Mouse (Mus musculus) kidney, embryonic 15.5 days (tissue): ENCODE measurements around the gene Hsd17b14. TPM values are rescaled to one million over a fixed set of nuclear protein-coding genes. Genes with fewer than 3 reads are reported as not detected.

ENCODE experiments used
- ATAC-seq: fragments of 200-750 bp; cut with Nextera tagmentation; replicated peaks from 2 replicates; pipeline ENCODE4 v1.8.0; 2017; ENCODE audit warnings: moderate TSS enrichment; ENCODE audit not compliant: low FRiP score
- H3K27ac ChIP-seq: fragments of 300-500 bp; sonication (generic); 2 replicates; pipeline ENCODE4 v1.5.1; 2015; ENCODE audit warnings: mild to moderate bottlenecking, inconsistent platforms
- H3K27me3 ChIP-seq: fragments of 300-500 bp; sonication (generic); 2 replicates; pipeline ENCODE4 v1.6.1; 2015; ENCODE audit warnings: inconsistent platforms
- H3K36me3 ChIP-seq: fragments of 300-500 bp; sonication (generic); 2 replicates; pipeline ENCODE4 v1.6.1; 2015; ENCODE audit warnings: inconsistent platforms
- H3K4me1 ChIP-seq: fragments of 300-500 bp; sonication (generic); 2 replicates; pipeline ENCODE4 v1.6.1; 2015; ENCODE audit warnings: inconsistent platforms
- H3K4me2 ChIP-seq: fragments of 300-500 bp; sonication (generic); 2 replicates; pipeline ENCODE4 v1.6.1; 2015; ENCODE audit warnings: moderate library complexity, mild to moderate bottlenecking, inconsistent platforms
- H3K4me3 ChIP-seq: fragments of 300-500 bp; sonication (generic); replicated peaks from 2 replicates; pipeline ENCODE4 v1.5.1; 2015; ENCODE audit warnings: mild to moderate bottlenecking, inconsistent platforms
- H3K9ac ChIP-seq: fragments of 300-500 bp; sonication (generic); 2 replicates; pipeline ENCODE4 v1.6.1; 2015; ENCODE audit warnings: mild to moderate bottlenecking, inconsistent platforms
- H3K9me3 ChIP-seq: fragments of 300-500 bp; sonication (generic); replicated peaks from 2 replicates; pipeline ENCODE4 v1.6.1; 2016; ENCODE audit warnings: inconsistent platforms
- WGBS: fragments of 180-500 bp; shearing (Covaris S2); methylation state at CpG from one replicate; pipeline ENCODE4 v1.1.7; 2015; ENCODE audit warnings: mixed read lengths; 5-methylcytosine and 5-hydroxymethylcytosine counted together
- polyA plus RNA-seq: library from polyadenylated mRNA; unstranded; fragments of >200 nt; fragmentation: Nextera tagmentation; extraction: Ambion mirVana; gene quantifications from 2 replicates; pipeline ENCODE4 v1.2.1, GENCODE M21; 2015

The Hsd17b14 gene
- polyA plus RNA-seq, 1 experiment from 2014 or later, result 14.8 TPM

DNA sequence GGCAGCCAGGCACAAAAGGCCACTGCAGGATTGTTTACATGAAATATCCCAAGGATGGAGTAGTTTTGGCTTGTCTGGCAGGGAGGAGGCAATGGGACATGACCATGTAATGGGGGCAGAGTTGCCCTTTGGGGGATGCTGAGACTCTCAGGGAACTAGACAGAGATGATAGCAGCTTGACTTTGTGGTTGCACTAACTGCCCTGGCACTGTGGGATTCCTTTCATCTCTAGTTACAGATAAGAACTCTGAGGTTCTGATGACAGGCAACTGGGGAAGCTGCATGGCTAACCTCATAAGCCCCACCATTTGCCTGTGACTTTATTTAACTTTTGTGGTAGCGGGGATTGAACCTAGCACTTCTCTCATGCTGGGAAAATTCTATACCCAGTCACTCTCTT lies 41.4 kb downstream of the Hsd17b14 start:
- Histone ChIP-seq H3K27me3 (no peaks in the 10 kb centered on the region), H3K4me1 (peaks cover 7% of the 10 kb centered on the region; the same call in 1 of the 2 replicates)

DNA sequence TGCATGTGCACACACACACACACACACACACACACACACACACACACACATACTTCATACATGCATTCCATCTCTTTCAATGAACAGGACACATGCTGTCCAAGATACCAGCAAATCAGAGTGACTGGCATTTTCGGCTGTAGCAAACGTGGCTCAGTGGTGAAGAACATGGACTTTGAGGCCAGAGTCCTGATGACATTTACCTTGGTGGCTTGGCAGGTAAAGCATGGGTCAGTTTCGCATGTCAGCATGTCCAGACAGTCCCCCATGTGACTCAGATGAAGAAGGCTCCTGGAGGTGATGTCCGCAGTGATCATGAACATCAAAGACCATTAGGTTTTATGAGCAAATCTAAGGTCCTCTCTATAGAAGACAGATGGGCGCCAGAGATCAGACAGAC lies 42.3 kb downstream of the Hsd17b14 start:
- Histone ChIP-seq H3K4me2 (no peak overlapping the region), H3K9me3 (no peaks in the 10 kb centered on the region), H3K9ac (no peak overlapping the region), H3K27ac (no peak overlapping the region), H3K36me3 (no peaks in the 10 kb centered on the region), H3K4me3 (no peak overlapping the region), H3K27me3 (no peaks in the 10 kb centered on the region), H3K4me1 (peaks cover 7% of the 10 kb centered on the region)
- no peak for ATAC-seq
- WGBS, result 89% methylated on average over 5 of the region's 5 CpGs

More for the DNA sequence above, 41.4 kb downstream of the Hsd17b14 start:
- no peaks in the 10 kb centered on the region for H3K9me3 ChIP-seq
- no peak for ATAC-seq
- H3K9ac ChIP-seq, result no peak overlapping the region
- 77% methylated on average over 1 of the region's 1 CpGs for WGBS
- no peak overlapping the region for H3K27ac ChIP-seq
- H3K4me3 ChIP-seq, result no peak overlapping the region
- H3K4me2 ChIP-seq, result no peak overlapping the region
- no peaks in the 10 kb centered on the region for H3K36me3 ChIP-seq

DNA sequence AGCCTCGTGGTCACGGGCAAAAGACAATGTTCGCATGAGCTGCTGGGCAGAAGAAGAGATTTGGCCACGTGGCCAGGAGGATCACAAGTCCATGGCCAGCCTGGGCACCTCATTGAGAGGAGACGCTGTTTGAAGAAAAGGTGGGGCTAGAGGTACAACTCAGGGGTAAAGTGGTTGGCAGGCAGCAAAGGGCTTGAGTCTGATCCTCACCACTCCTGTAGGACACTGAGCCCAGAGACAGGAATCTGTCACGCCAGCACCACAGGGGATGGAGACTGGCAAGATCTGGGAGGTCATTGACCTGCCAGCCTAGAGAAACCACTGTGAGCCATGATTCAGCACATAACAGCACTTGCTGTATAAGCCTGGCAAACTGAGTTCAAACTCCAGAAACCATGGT lies 42.8 kb downstream of the Hsd17b14 start:
- no peak overlapping the region for H3K9ac ChIP-seq
- no peak overlapping the region for H3K4me2 ChIP-seq
- H3K9me3 ChIP-seq, result no peaks in the 10 kb centered on the region
- no peak for ATAC-seq
- no peaks in the 10 kb centered on the region for H3K27me3 ChIP-seq
- H3K4me1 ChIP-seq, result peaks cover 7% of the 10 kb centered on the region
- 88% methylated on average over 6 of the region's 6 CpGs for WGBS
- H3K36me3 ChIP-seq, result no peaks in the 10 kb centered on the region
- no peak overlapping the region for H3K27ac ChIP-seq
- no peak overlapping the region for H3K4me3 ChIP-seq

DNA sequence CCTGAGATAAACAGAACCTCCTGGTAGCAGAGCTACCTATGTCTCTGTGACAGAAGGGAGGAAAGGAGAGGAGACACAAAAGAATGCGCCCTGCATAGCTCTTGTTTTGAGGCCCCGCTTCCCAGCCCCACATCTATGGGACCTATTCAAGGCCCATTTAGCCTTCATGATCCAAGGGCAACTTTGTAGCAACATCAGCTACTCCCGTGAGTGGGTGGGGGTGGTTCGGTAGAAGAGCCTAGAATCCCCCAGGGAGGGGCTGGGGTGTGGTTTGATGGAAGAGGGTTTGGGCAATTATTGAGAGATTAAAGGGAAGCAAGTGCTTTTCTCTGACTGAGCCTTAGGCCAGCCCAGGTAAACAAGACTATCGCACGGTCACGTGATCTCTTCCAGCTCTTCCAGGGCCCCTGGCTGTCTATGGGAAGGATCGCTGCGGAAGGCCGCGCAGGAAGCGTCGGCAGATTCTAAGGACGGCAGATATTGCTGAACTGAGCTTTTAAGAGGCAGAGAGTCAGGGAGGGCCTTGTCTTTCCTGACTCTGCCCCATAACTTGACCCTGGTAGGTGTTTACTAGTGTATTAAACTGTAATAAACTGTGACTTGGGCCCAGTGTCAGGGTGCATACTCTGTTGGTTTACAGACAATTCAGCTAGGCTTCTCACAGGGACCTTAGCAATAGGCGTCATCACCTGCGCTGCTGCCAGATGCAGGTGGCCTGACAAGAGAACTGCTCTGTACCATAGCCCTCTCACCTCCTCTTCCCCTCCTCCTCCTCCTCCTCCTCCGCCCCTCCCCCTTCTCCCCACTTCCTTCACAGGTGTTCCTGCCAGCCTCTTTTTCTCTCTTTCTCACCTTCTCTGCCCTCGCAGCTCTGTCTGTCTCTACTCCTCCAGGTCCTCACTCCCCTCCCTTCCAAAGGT lies 44.5 kb downstream of the Hsd17b14 start:
- Histone ChIP-seq H3K4me3 (no peak overlapping the region), H3K4me2 (0 out of 2 replicates have a peak overlapping the region, but pooled peaks have one; percentile 19), H3K4me1 (peaks cover 7% of the 10 kb centered on the region), H3K27me3 (no peaks in the 10 kb centered on the region), H3K27ac (no peak overlapping the region), H3K9me3 (no peaks in the 10 kb centered on the region), H3K9ac (no peak overlapping the region), H3K36me3 (no peaks in the 10 kb centered on the region)
- ATAC-seq, result no peak
- 46% methylated on average over 18 of the region's 18 CpGs for WGBS

DNA sequence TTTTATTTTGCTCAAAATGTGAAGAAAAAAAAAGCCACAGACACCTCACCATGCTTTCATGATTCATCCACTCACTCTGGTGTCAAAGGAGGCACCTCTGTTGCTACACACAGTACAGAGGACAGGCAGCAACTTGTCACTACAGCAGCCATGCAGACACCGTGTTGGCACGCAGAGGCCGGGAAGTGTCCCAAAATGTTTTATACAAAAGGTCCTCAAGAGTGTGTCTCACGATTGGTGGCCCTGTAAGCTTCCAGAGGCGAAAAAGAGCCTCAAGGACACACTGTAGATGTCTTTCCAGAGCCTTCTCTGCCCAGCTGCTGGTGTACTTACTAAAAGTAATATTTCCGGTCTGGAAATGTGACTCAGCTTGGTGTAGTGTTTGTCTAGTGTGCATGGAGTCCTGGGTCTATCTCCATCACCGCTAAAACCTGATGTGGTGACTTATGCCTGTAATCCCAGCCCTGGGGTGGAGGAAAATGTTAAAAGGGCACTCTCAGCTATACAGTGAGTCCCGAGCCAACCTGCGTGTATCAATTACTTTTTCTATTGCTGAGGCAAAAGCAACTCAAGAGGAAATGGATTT lies 51.1 kb downstream of the Hsd17b14 start:
- 68% methylated on average over 9 of the region's 9 CpGs for WGBS
- Histone ChIP-seq H3K27ac (no peak overlapping the region), H3K4me3 (no peak overlapping the region)

DNA sequence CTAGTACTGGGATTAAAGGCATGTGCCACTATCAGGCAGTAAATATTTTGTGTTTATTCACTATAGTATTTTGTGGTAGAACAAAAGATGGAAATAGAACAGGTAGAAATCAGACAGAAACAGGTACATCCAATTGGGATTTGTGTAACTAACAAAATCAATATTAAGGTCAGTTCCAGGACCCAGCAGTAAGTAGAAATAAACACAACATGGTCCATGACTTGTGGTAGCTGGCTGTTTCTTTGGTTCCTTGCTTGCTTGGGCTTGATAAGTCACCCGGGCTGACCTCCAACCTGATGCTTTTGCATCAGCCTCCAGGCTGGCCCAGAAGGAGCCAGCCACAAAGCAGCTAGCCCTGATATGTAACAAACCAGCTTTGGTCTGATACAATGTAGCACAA lies 54.8 kb downstream of the Hsd17b14 start:
- no peaks in the 10 kb centered on the region for H3K36me3 ChIP-seq
- no peak overlapping the region for H3K9ac ChIP-seq
- no peaks in the 10 kb centered on the region for H3K4me1 ChIP-seq
- ATAC-seq, result no peak
- no peaks in the 10 kb centered on the region for H3K9me3 ChIP-seq
- 78% methylated on average over 1 of the region's 1 CpGs for WGBS
- no peaks in the 10 kb centered on the region for H3K27me3 ChIP-seq
- H3K4me2 ChIP-seq, result no peak overlapping the region
- no peak overlapping the region for H3K4me3 ChIP-seq
- H3K27ac ChIP-seq, result no peak overlapping the region

More for the DNA sequence above, 51.1 kb downstream of the Hsd17b14 start:
- H3K9me3 ChIP-seq, result no peaks in the 10 kb centered on the region
- no peak overlapping the region for H3K4me2 ChIP-seq
- H3K4me1 ChIP-seq, result no peaks in the 10 kb centered on the region; the same call in 1 of the 2 replicates
- H3K36me3 ChIP-seq, result no peaks in the 10 kb centered on the region
- H3K9ac ChIP-seq, result no peak overlapping the region
- H3K27me3 ChIP-seq, result no peaks in the 10 kb centered on the region
- no peak for ATAC-seq

DNA sequence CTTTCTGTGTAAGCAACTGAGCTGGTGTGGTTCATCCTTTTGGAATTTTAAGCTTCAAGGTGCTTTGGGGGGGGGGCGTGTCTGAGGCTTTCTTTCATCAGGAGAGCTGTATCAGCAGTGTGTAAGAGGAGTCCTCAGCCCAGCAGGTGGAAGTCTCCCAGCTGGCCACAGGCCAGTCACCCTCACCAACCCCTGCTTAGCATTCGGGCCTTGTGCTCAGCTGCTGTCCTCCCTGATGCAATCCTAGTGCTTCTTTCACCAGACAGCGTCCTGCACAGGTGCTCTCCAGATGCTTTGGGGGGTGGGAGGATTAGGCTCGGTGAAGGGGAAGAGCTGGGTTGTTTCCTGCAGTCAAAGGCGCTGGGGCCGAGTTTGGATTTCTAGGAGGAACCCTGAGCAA lies 61.6 kb downstream of the Hsd17b14 start:
- Histone ChIP-seq H3K27ac (no peak overlapping the region), H3K9me3 (no peaks in the 10 kb centered on the region), H3K4me2 (no peak overlapping the region), H3K27me3 (peaks cover 39% of the 10 kb centered on the region), H3K4me1 (peaks cover 26% of the 10 kb centered on the region), H3K9ac (no peak overlapping the region), H3K4me3 (no peak overlapping the region), H3K36me3 (no peaks in the 10 kb centered on the region)
- 26% methylated on average over 6 of the region's 6 CpGs for WGBS
- peak; percentile 33; the same call in 1 of the 2 replicates for ATAC-seq

DNA sequence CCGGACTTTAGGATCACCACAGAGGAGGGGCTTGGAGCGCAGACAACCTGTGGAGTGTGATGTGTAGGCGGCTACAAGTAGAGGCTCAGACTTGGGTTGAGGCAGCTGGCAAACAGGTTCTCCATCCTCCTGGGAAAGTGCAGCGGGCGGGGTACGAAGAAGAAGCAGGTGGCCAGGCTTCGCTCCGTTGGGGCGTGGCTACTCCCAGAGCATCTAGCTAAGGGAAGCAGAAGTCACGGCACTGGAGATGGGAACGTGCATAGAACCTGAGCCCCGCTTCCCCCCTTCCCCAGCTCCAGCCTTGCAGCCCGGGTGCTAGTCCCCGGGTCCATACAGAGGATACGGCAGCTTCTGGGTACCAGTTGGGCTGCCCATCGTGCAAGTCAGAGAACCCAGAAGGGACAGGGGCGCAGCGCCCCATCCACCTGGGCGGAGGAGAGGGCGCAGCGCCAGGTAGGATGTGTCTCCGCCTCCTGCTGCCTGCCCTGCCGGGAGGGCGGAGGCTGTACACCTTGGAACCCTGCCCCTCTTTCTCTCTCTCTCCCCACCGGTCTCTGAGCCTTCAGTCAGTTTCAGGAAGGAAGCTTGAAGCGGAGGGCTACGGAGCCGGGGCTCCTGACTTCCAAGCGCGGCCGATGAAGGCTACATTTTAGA lies 62.5 kb downstream of the Hsd17b14 start, which contains the start of gene Fut1:
TSS of gene Fut1 (plus strand) at position 248 of the 654 bp plus-strand sequence.
- H3K4me3 ChIP-seq, result peak within 1 kb of the TSS; percentile 34
- H3K4me2 ChIP-seq, result peak within 1 kb of the TSS; percentile 65
- no peaks in the 10 kb centered on the region for H3K9me3 ChIP-seq
- 0 out of 2 replicates have a peak within 1 kb of the TSS, but pooled peaks have one; percentile 32 for H3K27ac ChIP-seq
- ATAC-seq, result peak; percentile 53; the same call in 1 of the 2 replicates
- WGBS, result 7% methylated on average over 31 of the region's 31 CpGs
- H3K27me3 ChIP-seq, result peaks cover 39% of the 10 kb centered on the region
- peaks cover 26% of the 10 kb centered on the region for H3K4me1 ChIP-seq
- no peaks in the 10 kb centered on the region for H3K36me3 ChIP-seq
- H3K9ac ChIP-seq, result 0 out of 2 replicates have a peak within 1 kb of the TSS, but pooled peaks have one; percentile 31

Other genes with a start within 250 kb of the Hsd17b14 start
- gene Trpm4, start 221.1 kb upstream of the Hsd17b14 start, polyA plus RNA-seq, result 17.4 and 19.0 TPM in 2 replicates
- gene Hrc, start 219.6 kb upstream of the Hsd17b14 start, polyA plus RNA-seq, result 2.1 and 2.5 TPM in 2 replicates
- gene Ppfia3, start 187.9 kb upstream of the Hsd17b14 start, polyA plus RNA-seq, result 6.7 and 7.5 TPM in 2 replicates
- 0.41 and 0.96 TPM in 2 replicates for gene Lin7b, start 184.3 kb upstream of the Hsd17b14 start, polyA plus RNA-seq
- 225 and 242 TPM in 2 replicates for gene Snrnp70, start 159.2 kb upstream of the Hsd17b14 start, polyA plus RNA-seq
- not detected in 2 replicates for gene Kcna7, start 149.2 kb upstream of the Hsd17b14 start, polyA plus RNA-seq
- gene Ntf5, start 141.2 kb upstream of the Hsd17b14 start, polyA plus RNA-seq, result 1.1 and 1.4 TPM in 2 replicates
- gene Lhb, start 134.1 kb upstream of the Hsd17b14 start, polyA plus RNA-seq, result not detected in 2 replicates
- gene Gys1, start 120.0 kb upstream of the Hsd17b14 start, polyA plus RNA-seq, result 37.6 and 40.8 TPM in 2 replicates
- gene Ruvbl2, start 116.8 kb upstream of the Hsd17b14 start, polyA plus RNA-seq, result 165 and 167 TPM in 2 replicates
- 4,509 and 4,690 TPM in 2 replicates for gene Ftl1, start 95.0 kb upstream of the Hsd17b14 start, polyA plus RNA-seq
- gene Bax, start 88.0 kb upstream of the Hsd17b14 start, polyA plus RNA-seq, result 184 and 195 TPM in 2 replicates
- gene Tulp2, start 73.0 kb upstream of the Hsd17b14 start, polyA plus RNA-seq, result 1.0 and 1.1 TPM in 2 replicates
- gene Gm45808, start 68.1 kb upstream of the Hsd17b14 start, polyA plus RNA-seq, result not detected in 2 replicates
- gene Dhdh, start 66.1 kb upstream of the Hsd17b14 start, polyA plus RNA-seq, result 3.3 and 3.5 TPM in 2 replicates
- gene Nucb1, start 44.5 kb upstream of the Hsd17b14 start, polyA plus RNA-seq, result 221 and 252 TPM in 2 replicates
- gene Ppp1r15a, start 28.6 kb upstream of the Hsd17b14 start, polyA plus RNA-seq, result 18.6 and 24.7 TPM in 2 replicates
- 4.5 and 5.1 TPM in 2 replicates for gene Plekha4, start 28.6 kb upstream of the Hsd17b14 start, polyA plus RNA-seq
- gene Bcat2, start 15.3 kb downstream of the Hsd17b14 start, polyA plus RNA-seq, result 75.4 and 78.5 TPM in 2 replicates
- 0.32 TPM in 1 of 2 replicates, not detected in the other for gene Fgf21, start 60.6 kb downstream of the Hsd17b14 start, polyA plus RNA-seq
- gene Fut1, start 62.4 kb downstream of the Hsd17b14 start, polyA plus RNA-seq, result 0.06 and 0.21 TPM in 2 replicates
- gene Izumo1, start 66.9 kb downstream of the Hsd17b14 start, polyA plus RNA-seq, result 0.14 and 0.17 TPM in 2 replicates
- gene Rasip1, start 72.6 kb downstream of the Hsd17b14 start, polyA plus RNA-seq, result 16.1 and 18.0 TPM in 2 replicates
- gene Mamstr, start 85.1 kb downstream of the Hsd17b14 start, polyA plus RNA-seq, result 7.5 and 9.0 TPM in 2 replicates
- gene Fut2, start 111.5 kb downstream of the Hsd17b14 start, polyA plus RNA-seq, result 0.42 and 3.7 TPM in 2 replicates
- 0.21 and 0.24 TPM in 2 replicates for gene Ntn5, start 129.1 kb downstream of the Hsd17b14 start, polyA plus RNA-seq
- 0.19 and 0.29 TPM in 2 replicates for gene Sec1, start 139.5 kb downstream of the Hsd17b14 start, polyA plus RNA-seq
- 8.6 and 8.8 TPM in 2 replicates for gene Car11, start 144.9 kb downstream of the Hsd17b14 start, polyA plus RNA-seq
- 3.7 and 4.7 TPM in 2 replicates for gene Dbp, start 150.2 kb downstream of the Hsd17b14 start, polyA plus RNA-seq
- 1,132 and 1,166 TPM in 2 replicates for gene Rpl18, start 160.6 kb downstream of the Hsd17b14 start, polyA plus RNA-seq
- 28.1 and 33.7 TPM in 2 replicates for gene Sphk2, start 163.1 kb downstream of the Hsd17b14 start, polyA plus RNA-seq
- gene Fam83e, start 166.3 kb downstream of the Hsd17b14 start, polyA plus RNA-seq, result 1.4 and 2.5 TPM in 2 replicates
- gene Spaca4, start 170.9 kb downstream of the Hsd17b14 start, polyA plus RNA-seq, result not detected in 2 replicates
- 2.5 and 3.1 TPM in 2 replicates for gene Lmtk3, start 228.8 kb downstream of the Hsd17b14 start, polyA plus RNA-seq
- gene Sult2b1, start 229.8 kb downstream of the Hsd17b14 start, polyA plus RNA-seq, result 2.8 and 3.2 TPM in 2 replicates